Mouse (Mus musculus): ENCODE results near the gene 1700074P13Rik.

- no peak for TF ChIP-seq GATA1 (IDR thresholded peaks at IDR 0.05; ENCODE audit: low read length)
- TF ChIP-seq TAL1 (IDR thresholded peaks at IDR 0.05; ENCODE audit: low read length): no peak
Measured at GRCm38 (mm10) chr6:40951770-40952169, 11.4 kb upstream of the 1700074P13Rik start, which contains the start of gene Gm4744.
